Mouse (Mus musculus) layer of hippocampus, postnatal 10 days (tissue): ENCODE measurements at regions not wholly inside any gene's neighbourhood (a gene's known extent, or its start where the extent isn't known, plus 50 kb on each side); places are given as distances from the start of the nearest gene placed in this dataset.
"Not testable (repeated sequence)": the region's sequence is repeated elsewhere in the genome, so short reads cannot be mapped to it uniquely, and the experiment has no call there.

Experiments
- DNase-seq, 2 experiments: peaks; one replicate each; pipeline ENCODE4 v3.0.0; 2021; ENCODE audit warnings: low spot score in 2 of 2

GRCm38 (mm10) chr6:4149663-4150062 lies 62.9 kb upstream of the Bet1 start:
- DNase-seq = no peak

GRCm38 (mm10) chr6:4158293-4158692 lies 71.5 kb upstream of the Bet1 start:
- no peak for DNase-seq

- DNase-seq = no peak
These were observed 77.0 kb upstream of the Bet1 start for GRCm38 (mm10) chr6:4163733-4164132.

- DNase-seq = no peak
These were observed 80.3 kb upstream of the Bet1 start for GRCm38 (mm10) chr6:4167112-4167511.

- DNase-seq = no peak
These were observed 81.0 kb upstream of the Bet1 start for GRCm38 (mm10) chr6:4167757-4168156.

- DNase-seq = no peak
These were observed 84.8 kb upstream of the Bet1 start for GRCm38 (mm10) chr6:4171561-4171960.

- no peak for DNase-seq
These were observed 100.9 kb upstream of the Bet1 start for GRCm38 (mm10) chr6:4187683-4188082.

GRCm38 (mm10) chr6:4190976-4191375 lies 104.2 kb upstream of the Bet1 start:
- not testable (repeated sequence) for DNase-seq

- no peak for DNase-seq
These were observed 106.5 kb upstream of the Bet1 start for GRCm38 (mm10) chr6:4193286-4193685.

GRCm38 (mm10) chr6:4201176-4201575 lies 114.4 kb upstream of the Bet1 start:
- DNase-seq = no peak

GRCm38 (mm10) chr6:4205681-4206080 lies 118.9 kb upstream of the Bet1 start:
- DNase-seq = no peak

GRCm38 (mm10) chr6:4245265-4246112 lies 158.7 kb upstream of the Bet1 start:
- peak in 1 of 2 experiments; percentile 9 for DNase-seq

GRCm38 (mm10) chr6:4246113-4246419 lies 159.3 kb upstream of the Bet1 start:
- no peak for DNase-seq

GRCm38 (mm10) chr6:4276607-4277006 lies 189.8 kb upstream of the Bet1 start:
- no peak for DNase-seq

GRCm38 (mm10) chr6:4277245-4277890 lies 190.6 kb upstream of the Bet1 start:
- DNase-seq = peak in 1 of 2 experiments; percentile 11

GRCm38 (mm10) chr6:4291380-4291779 lies 204.6 kb upstream of the Bet1 start:
- DNase-seq = no peak

- DNase-seq = not testable (repeated sequence)
These were observed 201.2 kb upstream of the Col1a2 start for GRCm38 (mm10) chr6:4303410-4303809.

GRCm38 (mm10) chr6:4349953-4350352 lies 154.7 kb upstream of the Col1a2 start:
- DNase-seq = no peak

- no peak for DNase-seq
These were observed 142.4 kb upstream of the Col1a2 start for GRCm38 (mm10) chr6:4362220-4362619.

- no peak for DNase-seq
These were observed 129.1 kb upstream of the Col1a2 start for GRCm38 (mm10) chr6:4375465-4376037.

- no peak for DNase-seq
These were observed 107.8 kb upstream of the Col1a2 start for GRCm38 (mm10) chr6:4396808-4397207.
